Mouse (Mus musculus): ENCODE measurements around the gene Syne2.
A peak's percentile ranks its signal among the peaks of the same experiment; 100 is the strongest.

The Syne2 gene

GRCm38 (mm10) chr12:75952011-75952410 is 134.1 kb downstream of the Syne2 start:
- DNase-seq, result no peak

GRCm38 (mm10) chr12:75966441-75967195 is 148.7 kb downstream of the Syne2 start:
- no peak for DNase-seq

GRCm38 (mm10) chr12:75979079-75979478 is 161.1 kb downstream of the Syne2 start:
- DNase-seq, result no peak

- no peak for DNase-seq
Observed at GRCm38 (mm10) chr12:75983336-75983735, 165.4 kb downstream of the Syne2 start.

- DNase-seq, result no peak
Observed at GRCm38 (mm10) chr12:75992226-75992858, 174.4 kb downstream of the Syne2 start.

GRCm38 (mm10) chr12:75992946-75993345 is 175.0 kb downstream of the Syne2 start:
- DNase-seq, result no peak

- no peak for DNase-seq
Observed at GRCm38 (mm10) chr12:75995086-75995485, 177.2 kb downstream of the Syne2 start.

GRCm38 (mm10) chr12:75997547-75997946 is 179.6 kb downstream of the Syne2 start:
- DNase-seq, result no peak

GRCm38 (mm10) chr12:75998416-75998815 is 180.5 kb downstream of the Syne2 start:
- no peak for DNase-seq

- DNase-seq, result peak; percentile 16
Observed at GRCm38 (mm10) chr12:76004697-76005249, 186.8 kb downstream of the Syne2 start.

GRCm38 (mm10) chr12:76008991-76009390 is 191.1 kb downstream of the Syne2 start:
- no peak for DNase-seq

- DNase-seq, result no peak
Observed at GRCm38 (mm10) chr12:76012789-76013188, 194.9 kb downstream of the Syne2 start.

- no peak for DNase-seq
Observed at GRCm38 (mm10) chr12:76013480-76013879, 195.5 kb downstream of the Syne2 start.

- DNase-seq, result no peak
Observed at GRCm38 (mm10) chr12:76015026-76015425, 197.1 kb downstream of the Syne2 start.

- no peak for DNase-seq
Observed at GRCm38 (mm10) chr12:76015489-76015888, 197.6 kb downstream of the Syne2 start.

- DNase-seq, result peak; percentile 77
Observed at GRCm38 (mm10) chr12:76016123-76017101, 198.5 kb downstream of the Syne2 start.

- DNase-seq, result no peak
Observed at GRCm38 (mm10) chr12:76018640-76019039, 200.7 kb downstream of the Syne2 start.

GRCm38 (mm10) chr12:76042301-76042700 is 224.4 kb downstream of the Syne2 start:
- no peak for DNase-seq

- DNase-seq, result no peak
Observed at GRCm38 (mm10) chr12:76046561-76046960, 228.6 kb downstream of the Syne2 start.

- DNase-seq, result no peak
Observed at GRCm38 (mm10) chr12:76047921-76048320, 230.0 kb downstream of the Syne2 start.

- no peak for DNase-seq
Observed at GRCm38 (mm10) chr12:76048672-76049071, 230.7 kb downstream of the Syne2 start.

- DNase-seq, result no peak
Observed at GRCm38 (mm10) chr12:76049343-76049742, 231.4 kb downstream of the Syne2 start.

GRCm38 (mm10) chr12:76051879-76052278 is 233.9 kb downstream of the Syne2 start:
- no peak for DNase-seq

All from thymus, postnatal 25 days (tissue).